Mouse (Mus musculus) kidney, embryonic 14.5 days (tissue): Measurements from ENCODE around the gene Sept9. TPM values are rescaled to one million over a fixed set of nuclear protein-coding genes. Genes with fewer than 3 reads are reported as not detected.
"Not testable (repeated sequence)": the region's sequence is repeated elsewhere in the genome, so short reads cannot be mapped to it uniquely, and the experiment has no call there.

Source experiments
- ATAC-seq: fragments of 200-750 bp; cut with Nextera tagmentation; 2 replicates; pipeline ENCODE4 v1.8.0; 2017; ENCODE audit warnings: moderate number of reproducible peaks, mild to moderate bottlenecking, moderate TSS enrichment, moderate library complexity; ENCODE audit not compliant: low FRiP score, low TSS enrichment
- H3K27ac ChIP-seq: fragments of 300-500 bp; sonication (generic); 2 replicates; pipeline ENCODE4 v1.5.1; 2014; ENCODE audit warnings: low read depth, mild to moderate bottlenecking, low read length, moderate library complexity, mixed read lengths
- H3K27me3 ChIP-seq: fragments of 300-500 bp; sonication (generic); 2 replicates; pipeline ENCODE4 v1.6.1; 2014; ENCODE audit warnings: mild to moderate bottlenecking, low read length; ENCODE audit not compliant: control insufficient read depth, insufficient read depth
- H3K36me3 ChIP-seq: fragments of 300-500 bp; sonication (generic); 2 replicates; pipeline ENCODE4 v1.6.1; 2014; ENCODE audit warnings: low read length, mixed read lengths; ENCODE audit not compliant: control insufficient read depth, insufficient read depth
- H3K4me1 ChIP-seq: fragments of 300-500 bp; sonication (generic); 2 replicates; pipeline ENCODE4 v1.6.1; 2014; ENCODE audit warnings: low read length, mixed read lengths; ENCODE audit not compliant: control insufficient read depth, insufficient read depth
- H3K4me2 ChIP-seq: fragments of 300-500 bp; sonication (generic); replicated peaks from 2 replicates; pipeline ENCODE4 v1.6.1; 2014; ENCODE audit warnings: low read depth, mild to moderate bottlenecking, low read length
- H3K4me3 ChIP-seq: fragments of 300-500 bp; sonication (generic); 2 replicates; pipeline ENCODE4 v1.5.1; 2014; ENCODE audit warnings: mild to moderate bottlenecking, low read length
- H3K9ac ChIP-seq: fragments of 300-500 bp; sonication (generic); 2 replicates; pipeline ENCODE4 v1.6.1; 2014; ENCODE audit warnings: low read depth, mild to moderate bottlenecking, low read length, moderate library complexity
- H3K9me3 ChIP-seq: fragments of 300-500 bp; sonication (generic); 2 replicates; pipeline ENCODE4 v1.6.1; 2016; ENCODE audit warnings: low read length; ENCODE audit not compliant: control insufficient read depth
- WGBS: fragments of 180-500 bp; shearing (Covaris S2); extraction: QIAGEN DNeasy Blood & Tissue Kit; methylation state at CpG from one replicate; pipeline ENCODE4 v1.1.7; 2014; 5-methylcytosine and 5-hydroxymethylcytosine counted together
- polyA plus RNA-seq: library from polyadenylated mRNA; unstranded; fragments of >200 nt; fragmentation: Nextera tagmentation; extraction: Ambion mirVana; gene quantifications from 2 replicates; pipeline ENCODE4 v1.2.1, GENCODE M21; 2014

Gene Sept9
- polyA plus RNA-seq, 1 experiment from 2014 or later, result 104 TPM

- no peaks in the 10 kb centered on the region for H3K9me3 ChIP-seq
- H3K36me3 ChIP-seq, result no peaks in the 10 kb centered on the region
- no peak overlapping the region for H3K4me3 ChIP-seq
- ATAC-seq, result no peak
- peak overlapping the region; percentile 87 for H3K4me2 ChIP-seq
- H3K4me1 ChIP-seq, result peaks cover 64% of the 10 kb centered on the region
- WGBS, result 33% methylated on average over 6 of the region's 6 CpGs
- no peaks in the 10 kb centered on the region for H3K27me3 ChIP-seq
- peak overlapping the region; percentile 1; the same call in 1 of the 2 replicates for H3K9ac ChIP-seq
- peak overlapping the region; percentile 89 for H3K27ac ChIP-seq
Observed at GRCm38 (mm10) chr11:117334101-117334500, 134.6 kb downstream of the Sept9 start.

GRCm38 (mm10) chr11:117335146-117335545 lies 135.7 kb downstream of the Sept9 start:
- ATAC-seq, result no peak
- Histone ChIP-seq H3K36me3 (no peaks in the 10 kb centered on the region), H3K27ac (no peak overlapping the region), H3K9ac (no peak overlapping the region), H3K4me1 (peaks cover 59% of the 10 kb centered on the region), H3K4me2 (no peak overlapping the region), H3K4me3 (no peak overlapping the region), H3K27me3 (no peaks in the 10 kb centered on the region), H3K9me3 (no peaks in the 10 kb centered on the region)
- 90% methylated on average over 2 of the region's 2 CpGs for WGBS

- no peaks in the 10 kb centered on the region for H3K9me3 ChIP-seq
- peaks cover 48% of the 10 kb centered on the region for H3K4me1 ChIP-seq
- no peaks in the 10 kb centered on the region for H3K27me3 ChIP-seq
- H3K36me3 ChIP-seq, result 0 out of 2 replicates have a peak, but pooled peaks cover 2% of the 10 kb centered on the region
- H3K27ac ChIP-seq, result no peak overlapping the region
- no peak overlapping the region for H3K4me2 ChIP-seq
- H3K4me3 ChIP-seq, result no peak overlapping the region
- no peak overlapping the region for H3K9ac ChIP-seq
- WGBS, result 77% methylated on average over 7 of the region's 7 CpGs
- ATAC-seq, result no peak
Observed at GRCm38 (mm10) chr11:117336081-117336788, 136.8 kb downstream of the Sept9 start.

DNA sequence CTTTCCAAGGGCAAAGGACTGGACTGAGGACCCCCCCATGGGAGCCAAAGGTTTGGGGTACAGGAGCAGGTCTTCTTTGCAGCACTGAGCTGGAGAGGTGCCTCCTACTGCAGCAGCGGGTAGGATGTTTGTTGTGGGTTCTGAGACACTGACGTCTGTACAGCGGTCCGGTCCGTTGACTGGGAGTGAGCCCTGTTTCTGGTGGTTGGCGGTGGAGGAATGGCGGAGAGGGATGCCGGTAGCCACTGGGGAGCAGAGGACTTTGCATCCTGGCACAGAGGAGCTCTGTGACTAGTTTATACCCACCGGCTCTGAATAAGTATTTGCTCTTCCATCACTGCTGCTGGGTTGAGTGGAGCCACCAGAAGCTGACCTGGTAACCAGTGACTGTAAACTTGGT lies 138.3 kb downstream of the Sept9 start:
- Histone ChIP-seq H3K4me1 (peaks cover 36% of the 10 kb centered on the region), H3K36me3 (0 out of 2 replicates have a peak, but pooled peaks cover 2% of the 10 kb centered on the region), H3K4me2 (no peak overlapping the region), H3K4me3 (no peak overlapping the region), H3K27ac (no peak overlapping the region), H3K9ac (no peak overlapping the region), H3K27me3 (no peaks in the 10 kb centered on the region), H3K9me3 (no peaks in the 10 kb centered on the region)
- no peak for ATAC-seq
- WGBS, result 90% methylated on average over 9 of the region's 9 CpGs

DNA sequence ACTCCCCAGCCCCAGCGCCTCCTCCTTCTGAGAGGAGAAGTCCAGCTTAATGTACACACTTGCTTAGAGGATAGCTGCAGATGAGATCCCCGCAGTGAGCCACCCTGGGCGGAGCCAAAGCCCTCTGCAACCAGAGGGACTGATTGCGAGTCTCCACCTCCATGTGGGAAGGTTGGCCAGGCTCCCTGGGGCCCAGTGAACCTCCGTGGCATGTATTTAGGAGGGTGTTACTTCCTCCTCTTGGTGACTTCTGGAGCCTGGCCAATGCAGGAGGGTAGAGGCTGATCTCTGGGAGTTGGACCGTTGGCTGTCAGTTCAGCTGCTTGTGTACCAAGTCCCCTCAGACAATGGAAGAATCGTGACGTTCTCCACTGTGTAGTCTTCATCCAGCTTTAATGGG lies 139.0 kb downstream of the Sept9 start:
- H3K4me3 ChIP-seq, result no peak overlapping the region
- no peaks in the 10 kb centered on the region for H3K9me3 ChIP-seq
- H3K27ac ChIP-seq, result peak overlapping the region; percentile 19; the same call in 1 of the 2 replicates
- no peaks in the 10 kb centered on the region for H3K27me3 ChIP-seq
- H3K4me1 ChIP-seq, result peaks cover 33% of the 10 kb centered on the region
- WGBS, result 59% methylated on average over 8 of the region's 8 CpGs
- H3K9ac ChIP-seq, result no peak overlapping the region
- 0 out of 2 replicates have a peak, but pooled peaks cover 2% of the 10 kb centered on the region for H3K36me3 ChIP-seq
- no peak overlapping the region for H3K4me2 ChIP-seq
- no peak for ATAC-seq

DNA sequence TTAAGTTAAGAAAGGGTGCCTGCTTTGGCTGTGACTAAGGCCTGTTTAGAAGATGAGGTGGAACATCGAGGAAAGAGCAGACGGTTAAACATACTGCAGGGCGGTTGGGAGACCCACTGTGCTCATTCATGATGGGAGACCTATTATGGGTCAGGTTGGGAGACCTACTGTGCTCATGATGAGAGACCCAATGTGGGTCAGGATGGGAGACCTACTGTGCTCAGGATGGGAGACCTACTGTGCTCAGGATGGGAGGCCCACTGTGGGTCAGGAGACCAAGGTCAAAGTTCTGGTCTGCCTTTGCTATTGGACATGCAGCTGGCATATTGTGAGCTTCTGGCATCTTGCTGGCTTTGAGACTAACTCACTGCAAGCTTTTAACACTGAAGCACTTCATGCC lies 139.6 kb downstream of the Sept9 start:
- H3K4me1 ChIP-seq, result peaks cover 33% of the 10 kb centered on the region

DNA sequence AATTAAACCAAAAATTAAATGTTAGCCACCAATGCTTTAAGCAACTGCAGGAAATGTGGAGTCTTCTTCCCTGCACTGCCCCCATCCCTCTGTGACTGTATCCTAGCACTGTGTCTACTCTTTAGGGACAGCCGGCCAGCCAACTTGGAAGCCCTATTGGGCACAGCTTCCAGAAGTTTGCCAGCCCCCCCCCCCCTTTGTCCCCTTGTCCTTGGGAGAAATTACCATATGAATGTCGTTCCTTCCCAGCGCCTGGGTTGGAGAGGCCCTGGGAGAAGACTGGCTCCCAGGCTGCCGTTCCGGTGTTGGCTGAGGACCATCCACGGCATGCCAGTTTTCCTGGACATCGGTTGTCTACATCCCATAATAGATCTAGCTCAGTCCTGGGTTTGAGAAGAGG lies 141.8 kb downstream of the Sept9 start:
- no peak overlapping the region for H3K9ac ChIP-seq
- H3K27ac ChIP-seq, result no peak overlapping the region
- no peak overlapping the region for H3K4me3 ChIP-seq
- no peaks in the 10 kb centered on the region for H3K27me3 ChIP-seq
- ATAC-seq, result no peak
- H3K4me1 ChIP-seq, result peaks cover 39% of the 10 kb centered on the region
- no peaks in the 10 kb centered on the region for H3K9me3 ChIP-seq
- 63% methylated on average over 7 of the region's 7 CpGs for WGBS
- no peak overlapping the region for H3K4me2 ChIP-seq
- 0 out of 2 replicates have a peak, but pooled peaks cover 2% of the 10 kb centered on the region for H3K36me3 ChIP-seq

More for the DNA sequence above, 139.6 kb downstream of the Sept9 start:
- Histone ChIP-seq H3K27me3 (no peaks in the 10 kb centered on the region), H3K9me3 (no peaks in the 10 kb centered on the region), H3K4me2 (no peak overlapping the region), H3K36me3 (0 out of 2 replicates have a peak, but pooled peaks cover 2% of the 10 kb centered on the region), H3K9ac (no peak overlapping the region), H3K4me3 (no peak overlapping the region), H3K27ac (no peak overlapping the region)
- 93% methylated on average over 3 of the region's 3 CpGs for WGBS
- ATAC-seq, result no peak

DNA sequence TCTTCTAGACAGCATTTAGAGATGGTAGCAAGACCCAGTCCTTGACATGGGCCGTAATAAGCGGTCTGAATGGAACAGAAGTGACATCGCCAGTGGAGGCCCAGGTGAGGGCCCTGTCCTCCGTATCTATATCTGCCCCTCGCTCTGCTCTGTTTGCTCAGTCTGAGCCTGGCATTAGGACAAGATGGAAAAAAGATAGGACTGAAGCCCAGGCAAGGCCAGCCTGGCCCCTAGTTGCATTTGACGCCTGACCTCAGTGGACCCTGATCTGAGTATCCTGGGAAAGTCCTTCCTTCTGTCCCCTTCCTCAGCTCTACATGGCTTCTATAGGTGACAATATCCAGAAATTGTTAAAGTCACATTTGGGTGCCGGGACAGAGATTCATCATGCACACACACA lies 142.6 kb downstream of the Sept9 start:
- H3K4me3 ChIP-seq, result no peak overlapping the region
- H3K9me3 ChIP-seq, result no peaks in the 10 kb centered on the region
- 0 out of 2 replicates have a peak, but pooled peaks cover 2% of the 10 kb centered on the region for H3K36me3 ChIP-seq
- no peak for ATAC-seq
- peaks cover 44% of the 10 kb centered on the region for H3K4me1 ChIP-seq
- no peak overlapping the region for H3K9ac ChIP-seq
- no peaks in the 10 kb centered on the region for H3K27me3 ChIP-seq
- H3K27ac ChIP-seq, result no peak overlapping the region
- no peak overlapping the region for H3K4me2 ChIP-seq
- 96% methylated on average over 7 of the region's 7 CpGs for WGBS

- 97% methylated on average over 4 of the region's 6 CpGs for WGBS
- not testable (repeated sequence) for H3K36me3 ChIP-seq, H3K4me3 ChIP-seq, H3K27me3 ChIP-seq, ATAC-seq, H3K27ac ChIP-seq, H3K9me3 ChIP-seq, H3K9ac ChIP-seq, H3K4me2 ChIP-seq
- H3K4me1 ChIP-seq, result peaks cover 48% of the 10 kb centered on the region
Observed at GRCm38 (mm10) chr11:117342490-117342889, 143.0 kb downstream of the Sept9 start.
